Mouse (Mus musculus): Measurements from ENCODE around the gene Fgr. TPM values are rescaled to one million over a fixed set of nuclear protein-coding genes. Genes with fewer than 3 reads are reported as not detected.
A peak's percentile ranks its signal among the peaks of the same experiment; 100 is the strongest.

The Fgr gene
- polyA plus RNA-seq, 1 experiment from 2014 or later: 0.12 TPM

- H3K9ac ChIP-seq (replicated peaks): peak overlapping the region; percentile 59
- H3K27me3 ChIP-seq: no peaks in the 10 kb centered on the region
- peak overlapping the region; percentile 41; the same call in 1 of the 2 replicates for H3K4me2 ChIP-seq (replicated peaks)
- ATAC-seq: no peak
- no peaks in the 10 kb centered on the region for H3K9me3 ChIP-seq
- no peaks in the 10 kb centered on the region for H3K36me3 ChIP-seq
- WGBS: 30% methylated on average over 11 of the region's 11 CpGs
- peak overlapping the region; percentile 93 for H3K27ac ChIP-seq
- no peak overlapping the region for H3K4me3 ChIP-seq (replicated peaks)
- peaks cover 100% of the 10 kb centered on the region for H3K4me1 ChIP-seq (replicated peaks)
These were observed 72.0 kb downstream of the Fgr start for GRCm38 (mm10) chr4:133045771-133046474.

DNA sequence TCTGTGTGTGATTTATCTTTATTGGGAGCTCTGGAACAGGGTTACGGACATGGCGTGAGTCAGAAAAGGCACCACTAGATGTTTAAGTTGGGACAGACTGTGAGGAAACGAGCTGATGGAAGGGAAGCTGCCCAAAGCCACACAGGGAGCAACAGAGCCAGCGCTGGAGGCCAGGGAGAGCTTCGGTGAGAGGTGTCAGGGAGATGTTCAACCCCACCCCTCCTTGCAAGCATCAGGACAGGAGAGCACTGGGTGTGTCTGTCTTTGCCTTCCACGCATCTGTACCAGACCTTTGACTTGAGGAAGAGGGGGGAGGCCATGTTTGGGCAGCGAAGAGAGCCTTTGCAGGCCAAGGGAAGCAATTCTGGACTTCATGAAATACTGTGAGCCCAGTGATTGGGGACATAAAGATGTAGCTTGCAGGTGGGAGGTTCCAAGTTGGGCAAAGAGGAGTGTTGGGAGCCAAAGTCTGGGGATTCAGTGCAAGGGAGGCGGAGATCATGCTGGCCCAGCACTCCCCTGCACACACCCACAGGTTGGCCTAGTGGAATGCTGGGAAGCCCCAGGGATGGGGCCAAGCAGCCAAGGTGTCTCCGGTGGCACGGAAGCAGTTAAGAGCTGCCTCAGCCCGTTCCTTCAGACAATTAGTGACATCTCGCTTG is 72.9 kb downstream of the Fgr start:
- peak overlapping the region; percentile 93 for H3K27ac ChIP-seq
- 22% methylated on average over 12 of the region's 12 CpGs for WGBS

DNA sequence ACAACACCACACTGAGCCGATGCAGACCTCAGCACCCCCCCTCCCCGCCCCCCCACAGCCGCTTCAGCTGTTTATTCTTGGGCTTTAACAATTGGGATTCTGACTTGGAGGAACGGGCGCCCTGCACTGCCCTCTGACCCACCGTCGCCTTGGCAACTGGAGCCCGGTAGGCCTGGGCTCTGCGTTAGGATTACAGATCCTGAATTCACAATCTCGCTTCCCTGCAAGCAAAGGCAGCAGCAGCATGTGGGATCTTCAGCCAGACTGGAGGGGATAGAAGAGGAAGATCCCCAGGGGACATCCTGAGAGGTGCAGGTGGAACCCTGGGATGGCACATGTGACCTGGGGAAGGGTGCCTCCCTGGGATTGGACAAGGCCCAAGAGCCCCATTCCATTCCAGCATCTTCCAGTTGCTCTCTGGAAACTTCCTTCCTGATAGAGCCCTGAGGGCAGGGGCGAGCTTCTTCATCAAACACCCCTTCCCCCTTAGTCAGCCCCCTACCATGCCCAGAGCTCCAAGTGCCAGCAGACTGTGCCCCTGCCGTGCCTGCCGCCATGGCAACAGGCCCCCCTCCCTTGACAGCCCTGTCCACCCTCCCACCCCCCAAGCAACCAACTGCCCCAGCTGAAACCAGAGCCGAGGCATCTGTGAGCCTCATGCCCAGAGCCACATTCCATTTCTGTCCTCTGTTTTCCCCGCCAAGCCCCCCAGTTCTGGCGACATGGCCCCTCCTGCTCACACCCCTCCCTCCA is 73.6 kb downstream of the Fgr start:
- no peaks in the 10 kb centered on the region for H3K27me3 ChIP-seq
- 4% methylated on average over 16 of the region's 16 CpGs for WGBS
- peaks cover 100% of the 10 kb centered on the region for H3K4me1 ChIP-seq (replicated peaks)
- H3K4me3 ChIP-seq (replicated peaks): peak overlapping the region; percentile 5; the same call in 1 of the 2 replicates
- ATAC-seq: peak; percentile 55
- H3K36me3 ChIP-seq: no peaks in the 10 kb centered on the region
- peak overlapping the region; percentile 41 for H3K4me2 ChIP-seq (replicated peaks)
- no peaks in the 10 kb centered on the region for H3K9me3 ChIP-seq
- H3K27ac ChIP-seq: peak overlapping the region; percentile 93
- peak overlapping the region; percentile 59 for H3K9ac ChIP-seq (replicated peaks)

More for the DNA sequence above, 72.9 kb downstream of the Fgr start:
- Histone ChIP-seq H3K27me3 (no peaks in the 10 kb centered on the region), H3K4me2 (replicated peaks) (peak overlapping the region; percentile 41), H3K9me3 (no peaks in the 10 kb centered on the region), H3K4me3 (replicated peaks) (peak overlapping the region; percentile 5; the same call in 1 of the 2 replicates), H3K36me3 (no peaks in the 10 kb centered on the region), H3K4me1 (replicated peaks) (peaks cover 100% of the 10 kb centered on the region), H3K9ac (replicated peaks) (peak overlapping the region; percentile 59)
- peak; percentile 27 for ATAC-seq

DNA sequence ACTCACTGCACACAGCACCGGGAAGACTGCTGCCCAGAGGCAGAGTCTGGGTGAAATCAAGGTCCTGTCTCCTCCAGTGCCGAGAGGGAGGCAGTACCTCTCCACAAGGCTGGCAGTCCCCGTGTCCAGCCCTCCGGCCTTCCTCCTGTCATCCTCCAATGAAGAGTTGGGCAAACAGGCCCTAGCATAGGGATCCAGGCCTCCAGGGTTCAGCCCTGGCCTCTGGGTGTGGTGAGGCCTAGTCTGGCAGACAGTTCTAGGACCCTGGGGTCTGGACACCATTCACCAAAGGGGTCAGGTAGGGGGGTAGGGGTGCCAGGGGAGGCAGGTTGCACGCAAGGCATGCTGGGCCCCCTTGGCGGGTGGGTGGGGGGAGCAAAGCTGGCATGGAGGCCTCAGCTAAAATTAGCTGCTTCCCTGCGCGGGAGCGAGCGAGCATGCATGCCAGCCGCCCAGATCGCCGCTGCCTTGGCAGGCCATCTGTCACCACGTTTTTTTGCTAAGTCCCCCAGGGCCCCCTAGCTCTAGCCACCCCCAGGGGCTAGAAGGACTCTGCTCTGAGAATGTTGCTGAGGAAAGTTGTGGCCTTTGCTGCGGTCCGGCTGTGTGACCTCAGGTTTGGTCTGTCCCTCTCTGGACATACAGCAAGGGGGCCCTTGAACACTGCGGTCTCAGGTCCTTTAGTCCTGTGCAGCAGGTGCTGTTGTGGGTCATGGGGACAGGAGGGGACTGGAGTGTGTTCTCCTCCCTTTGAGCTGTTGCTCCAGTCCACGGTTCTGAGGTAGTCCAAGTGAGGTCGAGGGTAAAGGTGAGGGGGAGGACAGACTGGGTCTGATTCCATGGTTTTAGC is 75.4 kb downstream of the Fgr start:
- Histone ChIP-seq H3K9me3 (no peaks in the 10 kb centered on the region), H3K4me1 (replicated peaks) (peaks cover 93% of the 10 kb centered on the region), H3K27ac (peak overlapping the region; percentile 93), H3K9ac (replicated peaks) (0 out of 2 replicates have a peak overlapping the region, but pooled peaks have one; percentile 36), H3K36me3 (peaks cover 2% of the 10 kb centered on the region; the same call in 1 of the 2 replicates), H3K27me3 (no peaks in the 10 kb centered on the region), H3K4me3 (replicated peaks) (no peak overlapping the region), H3K4me2 (replicated peaks) (no peak overlapping the region)
- WGBS: 61% methylated on average over 19 of the region's 19 CpGs
- no peak for ATAC-seq

DNA sequence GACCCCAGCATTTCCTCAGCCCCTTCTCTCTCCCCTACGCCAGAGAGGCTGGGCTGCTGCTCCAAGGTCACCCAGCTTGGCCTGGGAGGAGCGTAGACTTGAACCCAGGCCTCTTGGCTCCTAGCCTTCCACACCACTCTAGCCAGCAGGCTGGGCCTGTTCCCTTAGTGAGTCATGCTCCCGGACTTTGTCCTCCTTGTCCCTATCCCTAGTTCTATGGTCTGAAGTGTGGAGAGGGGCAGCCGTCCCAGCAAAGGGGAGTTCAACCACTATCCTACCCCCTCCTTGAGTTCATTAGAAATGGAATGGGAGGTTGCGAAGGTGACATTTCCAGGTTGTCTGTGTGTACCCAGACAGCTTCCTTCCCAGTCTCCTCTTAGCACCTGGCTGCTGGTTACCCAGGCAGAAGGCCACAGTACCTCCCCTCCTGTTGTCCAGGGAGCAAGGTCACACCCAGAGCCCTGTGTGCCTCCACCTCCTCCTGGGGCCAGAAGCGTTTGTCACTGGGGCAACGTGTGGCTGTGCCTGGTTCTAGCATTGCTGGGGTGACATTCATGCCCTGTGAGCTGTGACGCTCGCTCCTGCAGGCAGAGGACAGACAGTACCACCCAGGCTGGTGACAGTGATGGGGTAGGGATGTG is 76.4 kb downstream of the Fgr start:
- Histone ChIP-seq H3K27ac (no peak overlapping the region), H3K36me3 (peaks cover 9% of the 10 kb centered on the region), H3K9me3 (no peaks in the 10 kb centered on the region), H3K27me3 (no peaks in the 10 kb centered on the region), H3K4me2 (replicated peaks) (no peak overlapping the region), H3K4me1 (replicated peaks) (peaks cover 86% of the 10 kb centered on the region), H3K9ac (replicated peaks) (no peak overlapping the region), H3K4me3 (replicated peaks) (no peak overlapping the region)
- WGBS: 59% methylated on average over 9 of the region's 9 CpGs
- ATAC-seq: no peak

GRCm38 (mm10) chr4:133050837-133051549 is 77.1 kb downstream of the Fgr start:
- H3K36me3 ChIP-seq: peaks cover 14% of the 10 kb centered on the region
- H3K4me1 ChIP-seq (replicated peaks): peaks cover 86% of the 10 kb centered on the region
- H3K4me3 ChIP-seq (replicated peaks): no peak overlapping the region
- peak overlapping the region; percentile 73 for H3K27ac ChIP-seq
- H3K9me3 ChIP-seq: no peaks in the 10 kb centered on the region
- no peaks in the 10 kb centered on the region for H3K27me3 ChIP-seq
- H3K4me2 ChIP-seq (replicated peaks): no peak overlapping the region
- 88% methylated on average over 6 of the region's 6 CpGs for WGBS
- H3K9ac ChIP-seq (replicated peaks): peak overlapping the region; percentile 30
- no peak for ATAC-seq

DNA sequence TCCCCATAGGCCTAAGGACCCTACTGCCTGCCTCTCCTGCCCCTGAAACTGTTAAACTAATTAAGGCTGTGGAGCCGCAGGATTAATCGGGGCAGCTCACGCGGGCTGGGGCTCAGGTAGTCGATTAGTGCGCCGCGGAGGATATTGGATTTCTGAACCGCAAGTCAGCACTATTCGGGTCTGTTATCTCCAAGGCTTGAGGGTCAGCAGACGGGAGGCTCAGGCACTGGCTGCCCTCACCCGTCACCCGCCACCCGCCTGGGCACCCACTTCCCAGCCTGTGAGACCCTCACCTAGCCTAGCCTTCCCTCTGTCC is 77.6 kb downstream of the Fgr start:
- WGBS: 42% methylated on average over 14 of the region's 14 CpGs
- H3K27me3 ChIP-seq: no peaks in the 10 kb centered on the region
- H3K9ac ChIP-seq (replicated peaks): peak overlapping the region; percentile 30
- H3K36me3 ChIP-seq: peaks cover 14% of the 10 kb centered on the region
- H3K4me2 ChIP-seq (replicated peaks): peak overlapping the region; percentile 22; the same call in 1 of the 2 replicates
- H3K9me3 ChIP-seq: no peaks in the 10 kb centered on the region
- H3K27ac ChIP-seq: peak overlapping the region; percentile 73
- H3K4me1 ChIP-seq (replicated peaks): peaks cover 86% of the 10 kb centered on the region
- ATAC-seq: no peak
- no peak overlapping the region for H3K4me3 ChIP-seq (replicated peaks)

Other genes with a start within 250 kb of the Fgr start
- 4.4 and 5.6 TPM in 2 replicates for gene Xkr8, start 241.5 kb upstream of the Fgr start, polyA plus RNA-seq (2015; fragmentation: Nextera tagmentation; extraction: Ambion mirVana)
- gene Smpdl3b, start 216.8 kb upstream of the Fgr start, polyA plus RNA-seq (2015; fragmentation: Nextera tagmentation; extraction: Ambion mirVana): 0.61 and 0.82 TPM in 2 replicates
- 58.2 and 58.6 TPM in 2 replicates for gene Rpa2, start 205.8 kb upstream of the Fgr start, polyA plus RNA-seq (2015; fragmentation: Nextera tagmentation; extraction: Ambion mirVana)
- gene Themis2, start 177.7 kb upstream of the Fgr start, polyA plus RNA-seq (2015; fragmentation: Nextera tagmentation; extraction: Ambion mirVana): 0.46 and 0.67 TPM in 2 replicates
- 59.8 and 60.4 TPM in 2 replicates for gene Ppp1r8, start 130.9 kb upstream of the Fgr start, polyA plus RNA-seq (2015; fragmentation: Nextera tagmentation; extraction: Ambion mirVana)
- gene Stx12, start 89.6 kb upstream of the Fgr start, polyA plus RNA-seq (2015; fragmentation: Nextera tagmentation; extraction: Ambion mirVana): 133 and 144 TPM in 2 replicates
- 39.1 and 45.1 TPM in 2 replicates for gene Fam76a, start 51.5 kb upstream of the Fgr start, polyA plus RNA-seq (2015; fragmentation: Nextera tagmentation; extraction: Ambion mirVana)
- 10.4 and 12.6 TPM in 2 replicates for gene Ahdc1, start 37.2 kb downstream of the Fgr start, polyA plus RNA-seq (2015; fragmentation: Nextera tagmentation; extraction: Ambion mirVana)
- gene Wasf2, start 156.4 kb downstream of the Fgr start, polyA plus RNA-seq (2015; fragmentation: Nextera tagmentation; extraction: Ambion mirVana): 28.8 and 34.2 TPM in 2 replicates
- 0.67 and 1.3 TPM in 2 replicates for gene Cd164l2, start 238.0 kb downstream of the Fgr start, polyA plus RNA-seq (2015; fragmentation: Nextera tagmentation; extraction: Ambion mirVana)
- gene Gpr3, start 238.4 kb downstream of the Fgr start, polyA plus RNA-seq (2015; fragmentation: Nextera tagmentation; extraction: Ambion mirVana): 0.22 and 0.67 TPM in 2 replicates

Data from midbrain, embryonic 13.5 days (tissue).